ENCODE assay signal across 14 mouse cellular contexts in genomic region chr13:29371466-29371771, GRCm38 (mm10).
DNase-seq lines count a peak whose midpoint lies in the region; ATAC-seq lines count a peak whose summit lies in the region.
"Had no signal": no experiment of that assay in that cellular context is flagged by ENCODE, and none has a peak within 500 bp of the region (broad histone marks: within the 10 kb centered on the region; RNA-seq: fewer than 3 reads in every experiment).

No protein-coding gene starts in this region.

- H3K4me1 ChIP-seq in heart, embryonic 15.5 days (replicated peaks): peaks cover 21% of the 10 kb centered on the region
- H3K4me1 ChIP-seq in heart, embryonic 12.5 days (replicated peaks): peaks cover 17% of the 10 kb centered on the region
- peaks cover 7% of the 10 kb centered on the region for H3K4me1 ChIP-seq in hindbrain, embryonic 11.5 days (replicated peaks; ENCODE audit: control insufficient read depth, insufficient read depth, low read length)
- H3K4me1 ChIP-seq in midbrain, embryonic 13.5 days (replicated peaks): peaks cover 55% of the 10 kb centered on the region

- H3K4me3 ChIP-seq in heart, embryonic 15.5 days: no peak overlapping the region
- H3K4me3 ChIP-seq in heart, embryonic 12.5 days: no peak overlapping the region
- H3K4me3 ChIP-seq in hindbrain, embryonic 11.5 days (ENCODE audit: low read depth, low read length): no peak overlapping the region
- H3K4me3 ChIP-seq in midbrain, embryonic 13.5 days (replicated peaks): no peak overlapping the region

- H3K36me3 ChIP-seq in heart, embryonic 15.5 days: no peaks in the 10 kb centered on the region
- H3K36me3 ChIP-seq in heart, embryonic 12.5 days: no peaks in the 10 kb centered on the region
- H3K36me3 ChIP-seq in hindbrain, embryonic 11.5 days (ENCODE audit: control insufficient read depth, insufficient read depth, low read length): no peaks in the 10 kb centered on the region
- no peaks in the 10 kb centered on the region for H3K36me3 ChIP-seq in midbrain, embryonic 13.5 days

- H3K4me2 ChIP-seq in heart, embryonic 15.5 days: no peak overlapping the region
- H3K4me2 ChIP-seq in heart, embryonic 12.5 days: no peak overlapping the region
- no peak overlapping the region for H3K4me2 ChIP-seq in hindbrain, embryonic 11.5 days (replicated peaks; ENCODE audit: low read depth, low read length)
- 0 out of 2 replicates have a peak overlapping the region, but pooled peaks have one; percentile 4 for H3K4me2 ChIP-seq in midbrain, embryonic 13.5 days (replicated peaks)

- WGBS in heart, embryonic 15.5 days: 57% methylated on average over 4 of the region's 4 CpGs
- 55% methylated on average over 4 of the region's 4 CpGs for WGBS in heart, embryonic 12.5 days
- 13% methylated on average over 4 of the region's 4 CpGs for WGBS in hindbrain, embryonic 11.5 days
- 5% methylated on average over 4 of the region's 4 CpGs for WGBS in midbrain, embryonic 13.5 days

- no peak overlapping the region for H3K9ac ChIP-seq in heart, embryonic 15.5 days
- H3K9ac ChIP-seq in heart, embryonic 12.5 days: no peak overlapping the region
- no peak overlapping the region for H3K9ac ChIP-seq in hindbrain, embryonic 11.5 days (ENCODE audit: low read depth, low read length)
- H3K9ac ChIP-seq in midbrain, embryonic 13.5 days (replicated peaks): no peak overlapping the region
- H3K9ac ChIP-seq: liver, embryonic 14.5 days had no signal

- no peaks in the 10 kb centered on the region for H3K9me3 ChIP-seq in heart, embryonic 15.5 days (replicated peaks)
- no peaks in the 10 kb centered on the region for H3K9me3 ChIP-seq in heart, embryonic 12.5 days (replicated peaks)
- no peaks in the 10 kb centered on the region for H3K9me3 ChIP-seq in hindbrain, embryonic 11.5 days (ENCODE audit: control insufficient read depth, low read length)
- no peaks in the 10 kb centered on the region for H3K9me3 ChIP-seq in midbrain, embryonic 13.5 days

- no peak for DNase-seq in hindbrain, embryonic 11.5 days (ENCODE audit: low spot score)
- DNase-seq in cerebellum, adult 8-10 months: no peak
- DNase-seq in kidney, postnatal 4 days: no peak
- no peak for DNase-seq in kidney, adult 18-20 months
- no peak for DNase-seq in lung, adult 18-20 months
- DNase-seq: gastrocnemius, postnatal 10 days; spleen, adult 18-20 months; thymus, postnatal 14 days had no signal

- no peaks in the 10 kb centered on the region for H3K27me3 ChIP-seq in heart, embryonic 15.5 days
- H3K27me3 ChIP-seq in heart, embryonic 12.5 days (replicated peaks): no peaks in the 10 kb centered on the region
- no peaks in the 10 kb centered on the region for H3K27me3 ChIP-seq in hindbrain, embryonic 11.5 days (ENCODE audit: control insufficient read depth, insufficient read depth, low read length)
- no peaks in the 10 kb centered on the region for H3K27me3 ChIP-seq in midbrain, embryonic 13.5 days
- H3K27me3 ChIP-seq: Patski had no signal

- H3K27ac ChIP-seq in heart, embryonic 15.5 days: peak overlapping the region; percentile 84; the same call in 1 of the 2 replicates
- no peak overlapping the region for H3K27ac ChIP-seq in heart, embryonic 12.5 days (ENCODE audit: poor library complexity, severe bottlenecking)
- H3K27ac ChIP-seq in hindbrain, embryonic 11.5 days (ENCODE audit: low read depth, low read length): peak overlapping the region; percentile 89
- H3K27ac ChIP-seq in midbrain, embryonic 13.5 days: peak overlapping the region; percentile 92
- H3K27ac ChIP-seq: liver, embryonic 14.5 days had no signal

- no peak for ATAC-seq in heart, embryonic 15.5 days (replicated peaks; ENCODE audit: insufficient number of reproducible peaks, insufficient read depth, low FRiP score, low read depth)
- ATAC-seq in heart, embryonic 12.5 days (ENCODE audit: insufficient number of reproducible peaks, low FRiP score): no peak
- peak; percentile 53 for ATAC-seq in hindbrain, embryonic 11.5 days (ENCODE audit: low FRiP score)
- peak; percentile 59 for ATAC-seq in midbrain, embryonic 13.5 days
- ATAC-seq: intestine, embryonic 16.5 days; Patski had no signal

Comparison
In these comparisons a context has a peak if more than half of its experiments do, and no peak if none do; other contexts are left out.
1. ATAC-seq: peak in hindbrain, embryonic 11.5 days (single experiment) and midbrain, embryonic 13.5 days (single experiment); none in heart, embryonic 15.5 days (single experiment) and heart, embryonic 12.5 days (single experiment).